Mouse (Mus musculus): ENCODE measurements at regions not wholly inside any gene's neighbourhood (a gene's known extent, or its start where the extent isn't known, plus 50 kb on each side); places are given as distances from the start of the nearest gene placed in this dataset.

DNA sequence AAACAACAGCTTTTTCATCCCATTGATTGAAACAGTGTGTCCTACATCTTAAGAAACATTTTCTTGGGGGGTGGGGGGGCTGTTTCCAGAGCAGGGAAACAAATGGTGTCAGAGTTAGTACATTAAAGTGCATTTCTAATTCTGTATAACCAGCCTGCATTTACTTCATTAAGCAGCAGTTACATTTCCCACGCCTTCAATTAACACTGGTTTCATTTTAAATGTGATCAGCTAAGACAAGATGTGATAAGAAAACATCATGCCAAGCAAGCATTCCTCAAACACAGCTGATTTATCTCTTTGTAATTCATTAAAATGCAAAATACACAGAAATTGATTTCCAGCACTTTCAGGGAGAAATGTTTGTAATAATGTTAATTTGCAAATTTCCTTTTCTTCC lies 122.0 kb downstream of the Olfr1505 start:
- no peak for DNase-seq (ENCODE audit: low read depth)

DNA sequence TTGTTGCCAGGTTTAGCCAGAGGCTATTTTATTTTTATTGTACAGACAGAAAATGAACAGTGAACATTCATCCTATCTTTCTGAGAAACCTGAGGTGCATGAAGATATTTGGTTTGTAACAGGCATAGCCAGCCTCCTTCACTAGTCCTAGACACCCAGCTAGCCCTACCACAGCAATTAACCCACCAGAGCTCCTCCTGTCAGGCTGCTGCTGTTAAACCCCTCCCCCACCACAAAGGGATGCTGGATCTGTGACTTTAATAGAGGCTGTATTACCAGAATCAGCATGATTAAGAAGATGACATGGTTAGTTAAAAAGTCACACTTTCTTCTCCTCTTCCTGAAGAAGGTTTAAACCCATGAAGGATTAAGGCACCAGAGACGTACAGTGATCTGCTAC lies 122.5 kb downstream of the Olfr1505 start:
- DNase-seq (ENCODE audit: low read depth) = no peak

DNA sequence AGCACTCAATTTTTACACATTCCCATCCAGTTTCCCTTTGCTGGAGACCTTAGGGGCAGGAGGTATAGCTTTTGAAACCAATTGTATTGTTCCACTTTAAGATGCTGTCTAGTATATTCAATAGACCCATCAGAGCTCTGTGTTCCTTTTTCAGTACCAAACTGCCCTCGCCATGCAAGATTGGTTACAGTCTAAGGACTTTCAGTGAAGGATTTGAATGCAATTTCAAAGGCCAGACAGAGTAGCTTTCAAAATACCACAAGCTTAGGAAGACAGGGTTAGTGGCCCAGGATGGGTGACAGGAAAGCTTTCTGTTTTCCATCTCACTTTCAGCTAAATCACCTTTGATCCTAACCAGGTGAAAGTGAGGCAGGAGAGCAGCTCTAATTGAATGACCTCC lies 123.4 kb downstream of the Olfr1505 start:
- no peak for DNase-seq (ENCODE audit: low read depth)

DNA sequence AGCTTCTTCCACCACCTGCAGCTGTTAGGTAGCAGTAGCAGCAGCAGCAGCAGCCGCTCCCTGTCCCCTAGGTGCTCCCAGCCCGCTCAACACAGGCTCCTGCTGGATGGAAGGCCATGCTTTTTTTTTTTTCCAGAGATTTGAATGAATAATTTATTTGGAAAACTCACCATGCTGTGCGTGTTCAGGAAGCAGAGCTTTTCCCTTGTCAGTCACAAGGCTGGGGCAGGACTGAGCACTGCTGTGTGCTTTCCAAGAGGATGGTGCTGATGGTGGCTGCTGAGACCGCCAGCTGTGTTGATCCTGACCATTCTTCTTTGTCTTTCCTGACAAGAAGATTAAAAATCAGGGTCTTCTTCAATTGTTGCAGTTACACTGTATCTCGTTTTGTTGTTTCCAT lies 129.4 kb downstream of the Olfr1505 start:
- DNase-seq (ENCODE audit: low read depth) = no peak

DNA sequence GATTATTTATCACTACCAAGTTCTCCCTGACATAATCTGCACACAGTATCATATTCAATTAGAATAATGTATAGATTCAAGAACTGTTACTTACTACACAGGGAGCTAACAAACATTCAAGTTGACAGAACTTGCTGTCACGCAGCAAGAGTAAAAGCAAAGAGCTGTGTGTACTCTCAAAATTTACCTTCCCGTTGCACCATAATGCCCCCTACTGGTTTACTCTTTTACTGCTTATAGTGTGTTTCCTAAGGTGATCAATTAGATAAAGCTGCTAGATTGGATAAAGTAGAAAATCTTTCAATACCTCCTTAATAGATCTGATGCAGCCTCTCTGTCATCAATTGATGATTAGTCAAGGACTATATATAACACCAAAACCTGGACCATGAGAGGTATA lies 132.1 kb downstream of the Olfr1505 start:
- DNase-seq (ENCODE audit: low read depth) = no peak

GRCm38 (mm10) chr19:14052052-14052451 lies 138.7 kb downstream of the Olfr1505 start:
- no peak for DNase-seq (ENCODE audit: low read depth)

- DNase-seq (ENCODE audit: low read depth) = no peak
Observed at GRCm38 (mm10) chr19:14080538-14080937, 167.2 kb downstream of the Olfr1505 start.

GRCm38 (mm10) chr19:14084726-14085125 lies 171.4 kb downstream of the Olfr1505 start:
- no peak for DNase-seq (ENCODE audit: low read depth)

GRCm38 (mm10) chr19:14090106-14090505 lies 176.8 kb downstream of the Olfr1505 start:
- no peak for DNase-seq (ENCODE audit: low read depth)

GRCm38 (mm10) chr19:14094191-14094590 lies 180.9 kb downstream of the Olfr1505 start:
- no peak for DNase-seq (ENCODE audit: low read depth)

GRCm38 (mm10) chr19:14096187-14096586 lies 182.9 kb downstream of the Olfr1505 start:
- DNase-seq (ENCODE audit: low read depth) = no peak

DNA sequence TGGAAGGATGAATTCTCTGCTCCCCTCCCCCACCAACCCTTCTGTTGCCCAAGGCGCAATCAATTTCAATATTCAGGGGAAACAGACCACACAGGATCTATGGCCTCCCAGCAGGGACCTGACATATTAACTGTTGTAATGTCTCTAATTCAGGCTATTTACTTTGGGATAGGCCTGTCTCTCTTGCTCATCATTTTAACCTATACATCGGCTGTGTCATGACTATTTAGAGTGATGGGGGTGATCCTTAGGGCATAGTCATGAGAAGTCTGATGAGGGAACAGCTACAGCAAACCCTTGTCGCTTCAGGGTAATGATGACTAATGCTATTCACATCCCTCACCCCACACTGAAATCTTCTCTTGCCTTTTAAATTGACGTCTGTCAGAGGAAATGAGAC lies 195.8 kb downstream of the Olfr1505 start:
- no peak for DNase-seq (ENCODE audit: low read depth)

- DNase-seq (ENCODE audit: low read depth) = no peak
Observed at GRCm38 (mm10) chr19:14123348-14124113, 210.2 kb downstream of the Olfr1505 start.

DNA sequence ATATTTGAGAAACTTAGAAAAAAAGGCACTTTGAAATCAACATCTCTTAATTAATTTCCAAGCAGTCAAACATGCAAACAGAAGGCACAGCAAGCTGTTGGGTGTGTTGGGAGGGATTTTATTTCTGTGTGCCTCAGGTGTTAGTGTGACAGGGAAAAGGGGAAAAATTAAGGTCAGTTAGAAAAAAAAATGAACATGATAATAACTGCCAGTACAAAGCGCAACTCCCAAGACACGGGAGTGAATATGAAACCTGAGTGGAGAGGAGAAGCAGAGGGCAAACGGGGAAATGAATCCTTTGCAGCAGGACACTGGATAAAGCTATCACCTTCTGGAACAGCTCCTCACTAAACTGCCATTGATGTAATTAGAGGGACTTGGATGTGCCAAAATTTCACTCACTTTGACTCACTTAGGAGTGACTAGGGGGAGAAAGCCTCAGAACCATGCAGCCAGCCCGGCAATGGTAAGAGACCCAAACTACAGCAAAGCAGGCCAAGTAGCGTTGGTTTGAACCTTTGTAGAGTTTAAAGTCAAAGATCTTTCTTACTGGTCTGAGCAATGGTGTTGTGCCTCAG lies 211.0 kb downstream of the Olfr1505 start:
- no peak for DNase-seq (ENCODE audit: low read depth)

GRCm38 (mm10) chr19:14124986-14125385 lies 211.7 kb downstream of the Olfr1505 start:
- DNase-seq (ENCODE audit: low read depth) = no peak

DNA sequence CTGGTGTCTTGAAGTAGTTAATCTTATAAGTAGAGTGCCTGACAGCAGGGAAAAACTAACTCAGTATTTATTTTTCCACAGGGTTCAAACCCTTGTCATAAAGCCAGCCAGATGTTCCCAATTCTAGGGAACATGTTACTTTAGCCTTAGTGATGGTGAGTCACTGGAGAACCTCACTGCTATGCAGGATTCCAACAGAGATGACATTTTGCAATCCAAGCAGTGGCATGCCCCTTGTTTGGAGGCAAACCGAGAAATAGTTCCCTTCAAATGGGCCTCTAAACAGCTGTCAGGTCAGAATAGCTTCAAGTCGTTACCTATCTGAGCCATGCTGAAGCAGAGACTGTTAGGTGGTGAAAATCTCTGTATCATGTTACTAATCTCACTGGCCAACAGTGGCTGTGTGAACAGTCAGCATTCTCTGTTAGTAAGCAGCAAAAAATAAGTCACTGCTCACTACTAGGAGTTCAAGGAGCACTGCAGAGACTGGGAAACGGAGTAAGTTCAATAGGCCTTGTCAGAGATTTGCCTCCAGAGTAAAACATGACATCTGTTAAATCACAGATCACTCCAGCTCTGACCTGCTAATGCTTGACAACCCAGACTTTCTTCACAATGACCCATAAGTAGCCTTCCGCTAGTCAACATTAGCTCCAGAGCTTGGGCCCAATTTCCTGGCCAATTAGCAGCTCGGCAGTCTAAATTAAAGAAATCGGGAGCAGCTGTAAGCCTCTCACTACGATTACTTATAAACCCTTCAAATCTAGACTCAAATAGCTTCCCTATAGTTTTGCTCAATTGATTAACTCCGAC lies 215.3 kb downstream of the Olfr1505 start:
- peak; percentile 5 for DNase-seq (ENCODE audit: low read depth)

GRCm38 (mm10) chr19:14161217-14161616 lies 247.9 kb downstream of the Olfr1505 start:
- DNase-seq (ENCODE audit: low read depth) = no peak

DNA sequence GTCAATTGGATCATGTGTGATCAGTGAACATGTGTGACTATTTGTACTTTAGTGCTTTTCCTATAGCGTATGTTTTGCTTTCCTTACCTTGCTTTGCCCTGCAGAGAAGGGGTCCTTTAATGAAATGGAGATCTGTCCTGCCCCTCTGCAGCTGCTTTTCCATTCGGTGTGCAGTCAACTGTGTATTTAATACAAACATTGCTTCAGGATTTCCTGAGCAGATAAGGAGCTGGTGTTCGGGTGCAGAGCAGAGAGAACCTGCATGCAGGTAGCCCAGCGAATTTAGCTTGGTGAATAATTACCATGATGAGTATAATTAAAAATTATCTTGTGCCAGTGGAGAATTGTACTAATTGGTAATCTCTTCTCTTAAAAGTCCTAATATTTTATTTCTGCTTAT lies 249.4 kb downstream of the Olfr1505 start:
- no peak for DNase-seq (ENCODE audit: low read depth)

- no peak for DNase-seq (ENCODE audit: low read depth)
Observed at GRCm38 (mm10) chr19:14165775-14166174, 252.4 kb downstream of the Olfr1505 start.

DNA sequence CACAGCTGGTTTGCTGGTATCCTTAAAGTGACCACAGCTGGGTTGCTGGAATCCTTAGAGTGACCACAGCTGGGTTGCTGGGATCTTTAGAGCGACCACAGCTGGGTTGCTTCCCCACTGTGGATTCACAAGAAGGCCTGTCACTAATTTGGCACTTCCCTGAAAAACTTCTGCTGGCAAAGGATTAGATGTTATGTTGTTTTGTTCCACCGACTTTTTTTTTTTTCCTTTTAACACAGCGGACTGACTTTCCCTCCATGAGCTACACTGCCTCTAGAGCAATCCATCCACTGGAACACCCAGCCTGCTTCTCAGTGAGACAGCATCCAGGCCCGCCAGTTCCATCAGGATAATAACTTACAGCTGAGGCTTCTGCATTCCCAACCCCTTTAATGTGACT lies 266.9 kb downstream of the Olfr1505 start:
- no peak for DNase-seq (ENCODE audit: low read depth)

- no peak for DNase-seq (ENCODE audit: low read depth)
Observed at GRCm38 (mm10) chr19:14180956-14181355, 267.6 kb downstream of the Olfr1505 start.

- no peak for DNase-seq (ENCODE audit: low read depth)
Observed at GRCm38 (mm10) chr19:14181661-14182415, 268.5 kb downstream of the Olfr1505 start.

Measured in fibroblast of lung, adult 2 months (primary cell).